Mouse (Mus musculus): ENCODE measurements around the gene Traf3ip1. TPM values are rescaled to one million over a fixed set of nuclear protein-coding genes. Genes with fewer than 3 reads are reported as not detected.

The Traf3ip1 gene
- polyA plus RNA-seq (2014; fragmentation: Nextera tagmentation; extraction: Ambion mirVana): 7.2 and 8.4 TPM in 2 replicates

GRCm38 (mm10) chr1:91494457-91495140 lies at the start of gene Traf3ip1:
Gene Traf3ip1 (plus strand): TSS chr1:91494647.
- no peak within 1 kb of the TSS for H3K27ac ChIP-seq (replicated peaks; ENCODE audit: low read depth, low read length)
- H3K9me3 ChIP-seq (replicated peaks; ENCODE audit: control insufficient read depth, low read length): no peaks in the 10 kb centered on the region
- H3K36me3 ChIP-seq (replicated peaks; ENCODE audit: control insufficient read depth, insufficient read depth, low read depth, low read length): no peaks in the 10 kb centered on the region
- H3K4me3 ChIP-seq (ENCODE audit: low read depth, low read length): peak within 1 kb of the TSS; percentile 55
- H3K9ac ChIP-seq (replicated peaks; ENCODE audit: low read length): peak within 1 kb of the TSS; percentile 57
- DNase-seq (ENCODE audit: low spot score): peak; percentile 95
- ATAC-seq (replicated peaks; ENCODE audit: insufficient number of reproducible peaks, low FRiP score, low TSS enrichment, low read depth): peak; percentile 99
- H3K4me1 ChIP-seq (ENCODE audit: control insufficient read depth, insufficient read depth, low read length): peaks cover 3% of the 10 kb centered on the region
- WGBS: under 1% methylated on average over 79 of the region's 79 CpGs
- peak within 1 kb of the TSS; percentile 84 for H3K4me2 ChIP-seq (ENCODE audit: low read depth, low read length)
- H3K27me3 ChIP-seq (ENCODE audit: control insufficient read depth, insufficient read depth, low read length): no peaks in the 10 kb centered on the region

- Histone ChIP-seq H3K4me2 (ENCODE audit: low read depth, low read length) (no peak overlapping the region), H3K4me3 (ENCODE audit: low read depth, low read length) (no peak overlapping the region), H3K27ac (replicated peaks; ENCODE audit: low read depth, low read length) (no peak overlapping the region), H3K27me3 (ENCODE audit: control insufficient read depth, insufficient read depth, low read length) (no peaks in the 10 kb centered on the region), H3K36me3 (replicated peaks; ENCODE audit: control insufficient read depth, insufficient read depth, low read depth, low read length) (no peaks in the 10 kb centered on the region; the same call in 1 of the 2 replicates), H3K9ac (replicated peaks; ENCODE audit: low read length) (no peak overlapping the region), H3K9me3 (replicated peaks; ENCODE audit: control insufficient read depth, low read length) (no peaks in the 10 kb centered on the region), H3K4me1 (ENCODE audit: control insufficient read depth, insufficient read depth, low read length) (no peaks in the 10 kb centered on the region)
- no peak for ATAC-seq (replicated peaks; ENCODE audit: insufficient number of reproducible peaks, low FRiP score, low TSS enrichment, low read depth)
- DNase-seq (ENCODE audit: low spot score): no peak
- 89% methylated on average over 17 of the region's 17 CpGs for WGBS
Observed at GRCm38 (mm10) chr1:91444841-91445830, 49.3 kb upstream of the Traf3ip1 start.

- ATAC-seq (replicated peaks; ENCODE audit: insufficient number of reproducible peaks, low FRiP score, low TSS enrichment, low read depth) (no peak), DNase-seq (ENCODE audit: low spot score) (no peak)
- no peaks in the 10 kb centered on the region for H3K4me1 ChIP-seq (ENCODE audit: control insufficient read depth, insufficient read depth, low read length)
- H3K36me3 ChIP-seq (replicated peaks; ENCODE audit: control insufficient read depth, insufficient read depth, low read depth, low read length): no peaks in the 10 kb centered on the region; the same call in 1 of the 2 replicates
- H3K4me3 ChIP-seq (ENCODE audit: low read depth, low read length): no peak overlapping the region
- H3K4me2 ChIP-seq (ENCODE audit: low read depth, low read length): no peak overlapping the region
- H3K9ac ChIP-seq (replicated peaks; ENCODE audit: low read length): no peak overlapping the region
- H3K27me3 ChIP-seq (ENCODE audit: control insufficient read depth, insufficient read depth, low read length): no peaks in the 10 kb centered on the region
- 79% methylated on average over 8 of the region's 8 CpGs for WGBS
- H3K9me3 ChIP-seq (replicated peaks; ENCODE audit: control insufficient read depth, low read length): no peaks in the 10 kb centered on the region
- H3K27ac ChIP-seq (replicated peaks; ENCODE audit: low read depth, low read length): no peak overlapping the region
Observed at GRCm38 (mm10) chr1:91446060-91446459, 48.4 kb upstream of the Traf3ip1 start.

- H3K36me3 ChIP-seq (replicated peaks; ENCODE audit: control insufficient read depth, insufficient read depth, low read depth, low read length): no peaks in the 10 kb centered on the region; the same call in 1 of the 2 replicates
- no peak overlapping the region for H3K4me2 ChIP-seq (ENCODE audit: low read depth, low read length)
- H3K9me3 ChIP-seq (replicated peaks; ENCODE audit: control insufficient read depth, low read length): no peaks in the 10 kb centered on the region
- WGBS: 82% methylated on average over 4 of the region's 4 CpGs
- H3K4me3 ChIP-seq (ENCODE audit: low read depth, low read length): no peak overlapping the region
- ATAC-seq (replicated peaks; ENCODE audit: insufficient number of reproducible peaks, low FRiP score, low TSS enrichment, low read depth): no peak
- no peak overlapping the region for H3K27ac ChIP-seq (replicated peaks; ENCODE audit: low read depth, low read length)
- no peaks in the 10 kb centered on the region for H3K27me3 ChIP-seq (ENCODE audit: control insufficient read depth, insufficient read depth, low read length)
- H3K9ac ChIP-seq (replicated peaks; ENCODE audit: low read length): no peak overlapping the region
- H3K4me1 ChIP-seq (ENCODE audit: control insufficient read depth, insufficient read depth, low read length): no peaks in the 10 kb centered on the region
- DNase-seq (ENCODE audit: low spot score): no peak
Observed at GRCm38 (mm10) chr1:91446511-91446910, 47.9 kb upstream of the Traf3ip1 start.

GRCm38 (mm10) chr1:91448688-91449087 lies 45.8 kb upstream of the Traf3ip1 start:
- Histone ChIP-seq H3K9me3 (replicated peaks; ENCODE audit: control insufficient read depth, low read length) (no peaks in the 10 kb centered on the region), H3K9ac (replicated peaks; ENCODE audit: low read length) (no peak overlapping the region), H3K27me3 (ENCODE audit: control insufficient read depth, insufficient read depth, low read length) (no peaks in the 10 kb centered on the region), H3K36me3 (replicated peaks; ENCODE audit: control insufficient read depth, insufficient read depth, low read depth, low read length) (no peaks in the 10 kb centered on the region; the same call in 1 of the 2 replicates), H3K4me3 (ENCODE audit: low read depth, low read length) (no peak overlapping the region), H3K4me2 (ENCODE audit: low read depth, low read length) (no peak overlapping the region), H3K27ac (replicated peaks; ENCODE audit: low read depth, low read length) (no peak overlapping the region), H3K4me1 (ENCODE audit: control insufficient read depth, insufficient read depth, low read length) (no peaks in the 10 kb centered on the region)
- DNase-seq (ENCODE audit: low spot score) (no peak), ATAC-seq (replicated peaks; ENCODE audit: insufficient number of reproducible peaks, low FRiP score, low TSS enrichment, low read depth) (no peak)
- 95% methylated on average over 10 of the region's 10 CpGs for WGBS

- H3K27ac ChIP-seq (replicated peaks; ENCODE audit: low read depth, low read length): no peak overlapping the region
Observed at GRCm38 (mm10) chr1:91450851-91451250, 43.6 kb upstream of the Traf3ip1 start.

GRCm38 (mm10) chr1:91451547-91452084 lies 42.8 kb upstream of the Traf3ip1 start:
- WGBS: 55% methylated on average over 5 of the region's 5 CpGs
- peaks cover 3% of the 10 kb centered on the region for H3K4me1 ChIP-seq (ENCODE audit: control insufficient read depth, insufficient read depth, low read length)
- H3K4me2 ChIP-seq (ENCODE audit: low read depth, low read length): no peak overlapping the region
- no peak overlapping the region for H3K9ac ChIP-seq (replicated peaks; ENCODE audit: low read length)
- H3K27ac ChIP-seq (replicated peaks; ENCODE audit: low read depth, low read length): no peak overlapping the region
- no peaks in the 10 kb centered on the region; the same call in 1 of the 2 replicates for H3K36me3 ChIP-seq (replicated peaks; ENCODE audit: control insufficient read depth, insufficient read depth, low read depth, low read length)
- H3K9me3 ChIP-seq (replicated peaks; ENCODE audit: control insufficient read depth, low read length): no peaks in the 10 kb centered on the region
- ATAC-seq (replicated peaks; ENCODE audit: insufficient number of reproducible peaks, low FRiP score, low TSS enrichment, low read depth): no peak
- no peak overlapping the region for H3K4me3 ChIP-seq (ENCODE audit: low read depth, low read length)
- no peaks in the 10 kb centered on the region for H3K27me3 ChIP-seq (ENCODE audit: control insufficient read depth, insufficient read depth, low read length)
- no peak for DNase-seq (ENCODE audit: low spot score)

More at GRCm38 (mm10) chr1:91450851-91451250, 43.6 kb upstream of the Traf3ip1 start:
- Histone ChIP-seq H3K27me3 (ENCODE audit: control insufficient read depth, insufficient read depth, low read length) (no peaks in the 10 kb centered on the region), H3K36me3 (replicated peaks; ENCODE audit: control insufficient read depth, insufficient read depth, low read depth, low read length) (no peaks in the 10 kb centered on the region; the same call in 1 of the 2 replicates), H3K4me3 (ENCODE audit: low read depth, low read length) (no peak overlapping the region), H3K4me2 (ENCODE audit: low read depth, low read length) (no peak overlapping the region), H3K9me3 (replicated peaks; ENCODE audit: control insufficient read depth, low read length) (no peaks in the 10 kb centered on the region), H3K9ac (replicated peaks; ENCODE audit: low read length) (no peak overlapping the region), H3K4me1 (ENCODE audit: control insufficient read depth, insufficient read depth, low read length) (peaks cover 3% of the 10 kb centered on the region)
- no peak for ATAC-seq (replicated peaks; ENCODE audit: insufficient number of reproducible peaks, low FRiP score, low TSS enrichment, low read depth)
- WGBS: 90% methylated on average over 5 of the region's 5 CpGs
- no peak for DNase-seq (ENCODE audit: low spot score)

Measured in embryonic facial prominence, embryonic 11.5 days (tissue).